Mouse (Mus musculus) intestine, embryonic 16.5 days (tissue): ENCODE data around the gene Psma1. TPM values are rescaled to one million over a fixed set of nuclear protein-coding genes. Genes with fewer than 3 reads are reported as not detected.

Experiments
- ATAC-seq: fragments of 200-750 bp; cut with Nextera tagmentation; 2 replicates; pipeline ENCODE4 v1.8.0; 2017; ENCODE audit warnings: moderate TSS enrichment, moderate library complexity
- H3K27ac ChIP-seq: fragments of 300-500 bp; sonication (generic); 2 replicates; pipeline ENCODE4 v1.5.1; 2014; ENCODE audit warnings: mild to moderate bottlenecking, low read length
- H3K27me3 ChIP-seq: fragments of 300-500 bp; sonication (generic); replicated peaks from 2 replicates; pipeline ENCODE4 v1.6.1; 2014; ENCODE audit warnings: low read length, control low read depth, mixed read lengths; ENCODE audit not compliant: control insufficient read depth, insufficient read depth
- H3K36me3 ChIP-seq: fragments of 300-500 bp; sonication (generic); 2 replicates; pipeline ENCODE4 v1.6.1; 2014; ENCODE audit warnings: low read length, control low read depth; ENCODE audit not compliant: control insufficient read depth, insufficient read depth
- H3K4me1 ChIP-seq: fragments of 300-500 bp; sonication (generic); 2 replicates; pipeline ENCODE4 v1.6.1; 2014; ENCODE audit warnings: low read length, control low read depth, mixed read lengths; ENCODE audit not compliant: control insufficient read depth, insufficient read depth
- H3K4me2 ChIP-seq: fragments of 300-500 bp; sonication (generic); 2 replicates; pipeline ENCODE4 v1.6.1; 2014; ENCODE audit warnings: low read depth, low read length, control low read depth
- H3K4me3 ChIP-seq: fragments of 300-500 bp; sonication (generic); 2 replicates; pipeline ENCODE4 v1.5.1; 2014; ENCODE audit warnings: mild to moderate bottlenecking, low read length
- H3K9ac ChIP-seq: fragments of 300-500 bp; sonication (generic); 2 replicates; pipeline ENCODE4 v1.6.1; 2014; ENCODE audit warnings: low read depth, low read length
- H3K9me3 ChIP-seq: fragments of 300-500 bp; sonication (generic); 2 replicates; pipeline ENCODE4 v1.6.1; 2016; ENCODE audit warnings: low read length, control low read depth; ENCODE audit not compliant: control insufficient read depth
- WGBS: fragments of 180-500 bp; shearing (Covaris S2); extraction: QIAGEN DNeasy Blood & Tissue Kit; methylation state at CpG from one replicate; pipeline ENCODE4 v1.1.7; 2014; 5-methylcytosine and 5-hydroxymethylcytosine counted together
- polyA plus RNA-seq: library from polyadenylated mRNA; unstranded; fragments of >200 nt; fragmentation: Nextera tagmentation; extraction: Ambion mirVana; gene quantifications from 2 replicates; pipeline ENCODE4 v1.2.1, GENCODE M21; 2015

The Psma1 gene
- polyA plus RNA-seq, 1 experiment from 2014 or later, result 361 TPM

DNA sequence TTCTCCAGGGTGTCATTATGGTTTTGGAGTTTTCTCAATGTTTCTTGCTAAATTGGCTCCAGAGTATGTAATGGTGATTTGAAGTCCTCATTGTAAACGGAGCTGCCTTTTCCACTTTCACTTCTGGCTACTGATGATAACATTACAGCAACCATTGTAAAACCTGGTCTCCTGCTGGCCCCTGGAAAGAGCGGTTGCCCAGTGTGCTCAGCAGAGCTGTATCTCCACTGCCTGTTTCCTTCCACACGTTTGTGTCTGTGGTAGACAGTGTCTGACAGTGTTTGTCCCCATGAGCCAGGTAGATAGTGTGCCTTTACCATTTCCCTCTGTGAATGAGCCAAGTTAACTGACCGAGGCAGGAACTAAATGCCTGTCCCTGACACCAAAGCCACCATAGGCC lies 33.1 kb upstream of the Psma1 start:
- WGBS, result 45% methylated on average over 4 of the region's 4 CpGs
- no peak overlapping the region for H3K4me3 ChIP-seq
- no peak for ATAC-seq

DNA sequence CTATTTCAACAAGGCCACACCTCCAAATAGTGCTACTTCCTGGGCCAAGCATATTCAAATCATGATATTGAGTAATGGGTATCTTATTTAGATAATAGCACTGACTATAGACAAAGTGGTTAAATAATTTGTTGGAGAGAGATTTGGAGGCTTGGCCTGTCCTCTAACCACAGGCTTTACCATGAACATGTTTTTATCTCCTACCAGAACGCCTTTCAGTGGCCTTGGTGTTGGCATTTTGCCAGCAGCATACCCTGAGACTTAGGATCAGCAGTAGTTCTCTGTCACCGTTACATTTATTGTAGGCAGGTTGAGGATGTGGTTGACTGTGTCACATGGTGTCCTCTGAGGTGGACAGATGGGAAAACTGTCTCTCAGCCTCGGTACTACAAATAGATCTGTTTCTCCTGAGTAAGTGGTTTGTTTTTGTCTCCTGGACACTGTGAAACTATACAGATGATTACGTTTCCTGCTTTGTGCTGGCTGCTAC lies 25.4 kb upstream of the Psma1 start:
- Histone ChIP-seq H3K4me3 (no peak overlapping the region), H3K4me2 (no peak overlapping the region), H3K27ac (no peak overlapping the region), H3K9me3 (no peaks in the 10 kb centered on the region), H3K27me3 (no peaks in the 10 kb centered on the region), H3K4me1 (no peaks in the 10 kb centered on the region), H3K36me3 (no peaks in the 10 kb centered on the region), H3K9ac (no peak overlapping the region)
- WGBS, result 49% methylated on average over 4 of the region's 4 CpGs
- ATAC-seq, result no peak

More for the DNA sequence above, 33.1 kb upstream of the Psma1 start:
- H3K9me3 ChIP-seq, result no peaks in the 10 kb centered on the region
- no peak overlapping the region for H3K9ac ChIP-seq
- H3K27ac ChIP-seq, result no peak overlapping the region
- no peaks in the 10 kb centered on the region for H3K36me3 ChIP-seq
- no peak overlapping the region for H3K4me2 ChIP-seq
- no peaks in the 10 kb centered on the region for H3K27me3 ChIP-seq
- H3K4me1 ChIP-seq, result no peaks in the 10 kb centered on the region

DNA sequence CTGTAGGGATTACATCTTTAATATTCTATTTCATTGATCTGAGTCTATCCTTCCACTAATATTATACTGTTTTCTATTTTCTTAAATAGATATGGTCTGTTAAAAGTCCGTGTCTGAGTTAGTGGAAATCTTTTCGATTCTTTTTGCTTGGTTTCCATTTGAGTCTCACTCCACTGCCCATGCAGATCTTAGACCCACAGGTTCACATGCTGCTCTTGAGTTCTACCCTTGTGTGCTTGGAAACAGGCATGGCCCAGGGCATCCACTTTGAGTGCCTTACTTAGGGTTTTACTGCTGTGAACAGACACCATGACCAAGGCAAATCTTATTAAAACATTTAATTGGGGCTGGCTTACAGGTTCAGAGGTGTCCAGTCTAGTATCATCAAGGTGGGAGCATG lies 24.9 kb upstream of the Psma1 start:
- WGBS, result 92% methylated on average over 2 of the region's 2 CpGs

DNA sequence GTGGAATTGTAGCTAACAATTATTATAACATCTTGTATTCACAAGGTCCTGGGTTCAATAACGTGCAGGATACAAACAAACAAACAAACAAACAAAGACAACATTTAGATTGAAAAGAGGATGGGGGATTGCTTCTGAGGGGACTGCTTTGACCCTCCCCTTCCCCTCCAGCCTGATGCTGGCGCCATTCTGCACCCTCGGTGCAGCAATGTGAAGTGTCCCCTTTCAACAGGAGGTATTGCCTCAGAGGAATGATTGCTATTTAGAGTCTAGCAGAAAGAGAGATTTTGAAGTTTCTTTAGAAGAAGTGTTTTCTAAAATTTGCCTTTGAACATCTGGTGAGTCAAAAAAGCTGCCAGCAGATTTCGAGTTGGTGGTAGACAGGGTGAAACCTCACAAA lies 23.3 kb upstream of the Psma1 start:
- no peak for ATAC-seq
- H3K4me1 ChIP-seq, result no peaks in the 10 kb centered on the region
- no peaks in the 10 kb centered on the region for H3K36me3 ChIP-seq
- H3K9me3 ChIP-seq, result no peaks in the 10 kb centered on the region
- H3K4me3 ChIP-seq, result no peak overlapping the region
- H3K9ac ChIP-seq, result no peak overlapping the region
- WGBS, result 60% methylated on average over 4 of the region's 4 CpGs
- no peak overlapping the region for H3K27ac ChIP-seq
- H3K27me3 ChIP-seq, result no peaks in the 10 kb centered on the region
- no peak overlapping the region for H3K4me2 ChIP-seq

More for the DNA sequence above, 24.9 kb upstream of the Psma1 start:
- H3K4me3 ChIP-seq, result no peak overlapping the region
- H3K27ac ChIP-seq, result no peak overlapping the region
- no peaks in the 10 kb centered on the region for H3K9me3 ChIP-seq
- no peaks in the 10 kb centered on the region for H3K36me3 ChIP-seq
- H3K27me3 ChIP-seq, result no peaks in the 10 kb centered on the region
- H3K9ac ChIP-seq, result no peak overlapping the region
- H3K4me2 ChIP-seq, result no peak overlapping the region
- H3K4me1 ChIP-seq, result no peaks in the 10 kb centered on the region
- ATAC-seq, result no peak

DNA sequence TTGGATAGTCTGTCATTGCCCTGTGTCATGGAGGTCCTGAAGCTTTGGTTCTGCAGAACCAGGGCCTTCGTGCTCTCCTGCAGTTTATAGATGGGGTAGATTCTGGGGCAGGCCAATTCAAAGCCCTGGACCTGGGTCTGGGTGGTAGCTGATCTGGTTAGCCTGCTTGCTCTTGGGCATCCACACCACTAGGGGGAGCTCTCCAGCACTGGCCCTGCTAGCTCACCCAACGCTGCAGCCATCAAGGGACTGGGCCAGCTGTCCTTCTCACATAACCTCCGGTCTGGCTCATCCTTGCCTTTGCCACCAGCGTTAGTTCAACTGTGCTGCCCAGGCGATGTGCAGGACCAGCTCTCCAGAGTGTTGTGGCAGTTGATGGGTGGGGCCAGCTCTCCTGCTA lies 18.8 kb upstream of the Psma1 start:
- 84% methylated on average over 5 of the region's 5 CpGs for WGBS
- H3K36me3 ChIP-seq, result no peaks in the 10 kb centered on the region
- peaks cover 4% of the 10 kb centered on the region; the same call in 1 of the 2 replicates for H3K4me1 ChIP-seq
- no peak overlapping the region for H3K27ac ChIP-seq
- no peak overlapping the region for H3K4me2 ChIP-seq
- H3K9ac ChIP-seq, result no peak overlapping the region
- ATAC-seq, result 0 out of 2 replicates have a peak, but pooled peaks have one; percentile 16
- H3K9me3 ChIP-seq, result no peaks in the 10 kb centered on the region
- no peak overlapping the region for H3K4me3 ChIP-seq
- no peaks in the 10 kb centered on the region for H3K27me3 ChIP-seq

DNA sequence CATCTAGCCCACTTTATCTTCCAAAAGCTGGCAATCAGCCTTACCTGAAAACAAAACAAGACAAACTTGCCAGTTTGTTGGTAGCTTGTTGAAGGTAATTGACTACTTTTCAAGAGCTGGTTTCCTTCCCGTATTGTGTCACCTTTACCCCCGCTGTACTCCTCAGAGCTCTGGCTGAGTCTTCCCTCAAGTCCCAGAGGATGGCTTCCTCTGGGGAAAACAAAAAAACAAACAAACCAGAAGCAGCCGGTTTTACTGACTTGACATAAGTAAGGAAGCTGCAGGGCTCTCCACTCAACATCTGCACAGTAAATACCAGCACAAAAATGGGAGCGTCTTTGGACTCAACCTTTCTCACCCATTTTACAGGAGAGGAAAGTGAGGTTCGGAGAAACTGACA lies 18.0 kb upstream of the Psma1 start:
- no peaks in the 10 kb centered on the region for H3K27me3 ChIP-seq
- H3K9me3 ChIP-seq, result no peaks in the 10 kb centered on the region
- no peak for ATAC-seq
- no peak overlapping the region for H3K9ac ChIP-seq
- peaks cover 4% of the 10 kb centered on the region; the same call in 1 of the 2 replicates for H3K4me1 ChIP-seq
- 74% methylated on average over 5 of the region's 5 CpGs for WGBS
- no peak overlapping the region for H3K4me3 ChIP-seq
- no peak overlapping the region for H3K27ac ChIP-seq
- no peak overlapping the region for H3K4me2 ChIP-seq
- no peaks in the 10 kb centered on the region for H3K36me3 ChIP-seq

DNA sequence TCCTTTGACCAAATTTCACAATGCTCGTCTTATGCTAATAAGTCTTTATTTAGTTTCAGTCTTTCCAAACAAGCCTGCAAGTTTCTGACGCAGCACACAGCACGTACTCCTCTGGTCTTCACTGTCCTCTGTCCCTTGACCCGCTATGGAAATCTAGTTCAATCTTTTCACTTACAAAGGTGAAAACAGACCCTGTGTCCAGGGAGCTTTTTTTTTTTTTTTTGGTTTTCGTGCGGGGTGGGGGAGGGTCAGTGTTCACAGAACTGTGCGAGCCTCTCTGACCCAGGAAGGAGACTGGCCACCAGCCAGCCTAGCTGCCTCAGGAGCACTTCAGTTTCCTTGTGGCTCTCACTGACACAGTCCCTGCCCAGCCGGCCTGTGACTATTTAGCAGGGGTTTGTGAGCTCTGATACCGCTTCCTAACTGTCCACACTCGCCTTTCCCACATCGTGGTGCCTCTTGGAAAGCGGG lies 16.6 kb upstream of the Psma1 start:
- no peaks in the 10 kb centered on the region for H3K27me3 ChIP-seq
- H3K4me2 ChIP-seq, result peak overlapping the region; percentile 32
- H3K9ac ChIP-seq, result peak overlapping the region; percentile 45; the same call in 1 of the 2 replicates
- no peaks in the 10 kb centered on the region for H3K36me3 ChIP-seq
- no peaks in the 10 kb centered on the region for H3K9me3 ChIP-seq
- peak; percentile 81 for ATAC-seq
- H3K27ac ChIP-seq, result peak overlapping the region; percentile 57; the same call in 1 of the 2 replicates
- 18% methylated on average over 12 of the region's 12 CpGs for WGBS
- peaks cover 4% of the 10 kb centered on the region; the same call in 1 of the 2 replicates for H3K4me1 ChIP-seq
- H3K4me3 ChIP-seq, result no peak overlapping the region; the same call in 1 of the 2 replicates

DNA sequence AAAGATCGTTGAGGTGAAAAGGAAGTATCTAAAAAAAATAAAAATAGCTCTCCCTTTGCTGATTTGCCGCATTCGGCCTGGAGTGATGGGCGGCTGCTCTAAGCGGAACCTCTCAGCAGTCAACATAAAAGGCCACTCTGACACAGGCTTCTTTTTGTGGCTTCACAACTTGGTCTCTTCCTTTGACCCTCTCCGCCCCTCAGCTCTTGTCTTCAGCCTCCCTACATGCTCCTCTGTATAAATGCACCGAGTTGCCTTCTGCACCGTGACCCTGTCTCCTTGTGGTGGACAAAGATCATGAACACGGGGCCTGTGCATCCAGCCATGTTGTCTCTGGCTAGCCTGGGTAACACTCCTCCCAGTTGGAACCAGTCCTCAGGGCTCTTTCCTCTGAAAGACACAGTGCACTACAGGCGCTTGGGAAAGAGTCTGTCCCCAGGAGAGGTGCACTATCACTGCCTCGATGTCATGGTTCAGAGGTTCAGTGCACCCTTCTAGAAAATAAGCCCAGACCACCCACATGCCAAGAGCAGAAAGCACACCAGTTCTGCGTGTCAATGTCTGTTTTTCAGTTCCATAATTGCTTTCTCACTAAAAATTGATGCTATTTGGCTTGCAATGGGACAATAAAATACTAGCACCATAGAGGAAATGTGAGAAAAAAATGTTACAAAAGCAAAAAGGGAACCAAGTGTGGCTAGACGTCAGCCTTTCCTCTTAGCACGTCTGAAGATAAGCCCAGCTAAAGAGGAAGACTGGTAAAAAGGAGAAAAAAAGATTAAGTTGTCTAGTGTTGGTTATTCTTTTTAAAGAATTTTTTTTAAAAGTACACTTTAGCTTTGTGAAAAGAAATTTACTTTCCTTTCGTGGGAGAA lies 15.8 kb upstream of the Psma1 start:
- ATAC-seq, result no peak
- Histone ChIP-seq H3K4me1 (peaks cover 4% of the 10 kb centered on the region; the same call in 1 of the 2 replicates), H3K27ac (no peak overlapping the region), H3K27me3 (no peaks in the 10 kb centered on the region), H3K36me3 (no peaks in the 10 kb centered on the region), H3K9me3 (no peaks in the 10 kb centered on the region), H3K9ac (no peak overlapping the region), H3K4me2 (no peak overlapping the region), H3K4me3 (no peak overlapping the region)
- WGBS, result 62% methylated on average over 15 of the region's 15 CpGs

DNA sequence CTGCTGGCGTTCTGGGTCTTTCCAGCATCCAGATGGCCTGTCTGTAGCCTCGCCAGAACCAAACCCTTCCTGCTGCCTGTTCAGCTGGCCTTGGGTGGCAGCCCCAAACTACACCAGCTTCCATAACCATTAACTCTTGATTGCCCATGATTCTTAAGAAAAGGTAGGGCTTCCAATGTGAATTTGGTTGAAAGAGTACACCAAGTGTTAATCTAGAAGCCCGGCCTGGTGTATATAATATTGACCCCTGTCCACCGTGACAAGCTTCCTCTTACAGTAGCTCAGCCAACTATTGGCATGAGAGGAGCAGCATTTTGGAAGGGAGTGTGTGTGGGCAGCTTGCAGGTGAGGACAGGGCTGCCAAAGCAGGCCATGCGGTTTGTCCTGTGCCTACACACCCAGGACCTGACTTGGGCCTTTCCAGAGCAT lies 14.2 kb upstream of the Psma1 start:
- no peak overlapping the region for H3K4me3 ChIP-seq
- WGBS, result 58% methylated on average over 5 of the region's 5 CpGs
- H3K9me3 ChIP-seq, result no peaks in the 10 kb centered on the region
- H3K9ac ChIP-seq, result no peak overlapping the region
- H3K4me2 ChIP-seq, result no peak overlapping the region
- no peak overlapping the region for H3K27ac ChIP-seq
- no peak for ATAC-seq
- no peaks in the 10 kb centered on the region for H3K27me3 ChIP-seq
- H3K4me1 ChIP-seq, result peaks cover 4% of the 10 kb centered on the region; the same call in 1 of the 2 replicates
- H3K36me3 ChIP-seq, result no peaks in the 10 kb centered on the region
